Mouse (Mus musculus) gastrocnemius, adult 2 months (tissue): Measurements from ENCODE around the gene Adipor2. TPM values are rescaled to one million over a fixed set of nuclear protein-coding genes. Genes with fewer than 3 reads are reported as not detected.
A peak's percentile ranks its signal among the peaks of the same experiment; 100 is the strongest.
"Not testable (repeated sequence)": the region's sequence is repeated elsewhere in the genome, so short reads cannot be mapped to it uniquely, and the experiment has no call there.

Experiments
- DNase-seq: peaks from one replicate; pipeline ENCODE4 v3.0.0; 2022
- H3K27ac ChIP-seq: fragments of 200-600 bp; 2 replicates; pipeline ENCODE4 v1.8.1; 2022; ENCODE audit warnings: mild to moderate bottlenecking
- H3K4me3 ChIP-seq: fragments of 200-600 bp; 2 replicates; pipeline ENCODE4 v1.8.1; 2022; ENCODE audit warnings: mild to moderate bottlenecking, moderate library complexity
- CTCF ChIP-seq: fragments of 200-600 bp; IDR thresholded peaks from 2 replicates; pipeline ENCODE4 v1.8.1; 2022; ENCODE audit warnings: antibody characterized with exemption, mild to moderate bottlenecking, moderate library complexity
- intact Hi-C: fragments of 180-260 bp; cut with DNase I; formaldehyde crosslinking; loops from one replicate; pipeline ENCODE4 v1.15.1; 2025
- total RNA-seq, 2 experiments: library from RNA; stranded (reverse); gene quantifications; 2 replicates each; pipeline ENCODE4 v1.2.3; 2021

The Adipor2 gene
- total RNA-seq, 2 experiments from 2014 or later = 87.7 to 94.8 TPM

DNA sequence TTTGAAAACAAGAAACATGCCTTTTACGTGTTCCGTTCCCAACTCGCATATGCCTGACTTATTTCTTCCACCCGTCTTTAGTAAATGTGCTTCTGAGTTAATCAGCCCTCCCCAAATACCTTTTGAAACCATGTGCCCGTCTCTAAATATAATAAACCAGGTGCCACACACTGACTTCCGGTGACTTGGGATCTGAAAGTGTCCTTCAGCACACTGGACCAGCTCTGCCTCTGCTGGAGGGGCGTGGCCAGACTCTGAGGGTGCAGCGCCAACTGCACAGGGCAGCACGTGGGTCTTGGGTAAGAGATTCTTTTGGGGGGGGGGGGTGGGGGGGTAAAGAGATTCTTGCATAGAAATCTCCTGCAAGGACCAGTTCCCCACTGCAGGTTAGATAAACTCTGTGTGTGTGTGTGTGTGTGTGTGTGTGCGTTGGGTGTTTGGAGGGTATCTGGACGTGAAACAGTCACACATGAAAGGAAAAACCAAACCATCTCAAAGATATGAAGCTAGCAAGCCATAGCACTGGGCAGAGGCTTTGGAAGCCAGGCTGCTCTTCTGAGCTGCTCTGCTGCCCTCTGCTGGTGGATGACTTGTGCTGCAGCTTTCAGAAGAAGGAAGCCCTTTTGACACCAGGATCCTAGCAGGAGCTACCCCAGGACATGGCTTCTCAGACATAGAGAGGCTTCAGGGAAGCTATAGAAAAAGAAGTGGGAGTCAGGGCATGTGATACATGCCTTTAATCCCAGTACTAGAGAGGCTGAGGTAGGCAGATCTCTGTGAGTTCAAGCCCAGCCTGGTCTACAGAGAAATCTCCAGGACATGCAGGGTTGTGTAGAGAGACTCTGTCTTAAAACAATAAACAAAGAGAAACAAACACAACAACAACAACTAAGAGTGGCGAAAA is 26.5 kb upstream of the Adipor2 start:
- DNase-seq = peak; percentile 78
- intact Hi-C loops = loop anchor here (1.0 kb wide), 1 partner anchor 224 kb away; no protein-coding TSS in a partner anchor
- peak overlapping the region; percentile 9; the same call in 1 of the 2 replicates for H3K27ac ChIP-seq
- H3K4me3 ChIP-seq = peak overlapping the region; percentile 3; the same call in 1 of the 2 replicates
- TF ChIP-seq CTCF = peak; percentile 98

DNA sequence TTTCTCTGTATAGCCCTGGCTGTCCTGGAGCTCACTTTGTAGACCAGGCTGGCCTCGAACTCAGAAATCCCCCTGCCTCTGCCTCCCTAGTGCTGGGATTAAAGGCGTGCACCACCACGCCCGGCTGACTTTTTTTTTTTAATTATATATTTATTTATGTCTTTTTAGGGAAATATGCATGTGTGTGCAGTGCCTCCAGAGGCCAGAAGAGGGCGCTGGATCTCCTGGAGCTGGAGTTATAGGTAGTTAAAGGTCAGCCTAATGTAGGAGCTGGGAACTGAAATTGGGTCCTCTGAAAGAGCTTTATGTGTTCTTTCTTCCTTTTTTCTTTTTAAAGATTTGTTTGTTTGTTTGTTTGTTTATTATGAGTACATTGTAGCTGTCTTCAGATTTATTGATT is 25.2 kb upstream of the Adipor2 start:
- peak; percentile 50 for TF ChIP-seq CTCF
- H3K27ac ChIP-seq, H3K4me3 ChIP-seq, intact Hi-C loops, DNase-seq: not testable (repeated sequence)

DNA sequence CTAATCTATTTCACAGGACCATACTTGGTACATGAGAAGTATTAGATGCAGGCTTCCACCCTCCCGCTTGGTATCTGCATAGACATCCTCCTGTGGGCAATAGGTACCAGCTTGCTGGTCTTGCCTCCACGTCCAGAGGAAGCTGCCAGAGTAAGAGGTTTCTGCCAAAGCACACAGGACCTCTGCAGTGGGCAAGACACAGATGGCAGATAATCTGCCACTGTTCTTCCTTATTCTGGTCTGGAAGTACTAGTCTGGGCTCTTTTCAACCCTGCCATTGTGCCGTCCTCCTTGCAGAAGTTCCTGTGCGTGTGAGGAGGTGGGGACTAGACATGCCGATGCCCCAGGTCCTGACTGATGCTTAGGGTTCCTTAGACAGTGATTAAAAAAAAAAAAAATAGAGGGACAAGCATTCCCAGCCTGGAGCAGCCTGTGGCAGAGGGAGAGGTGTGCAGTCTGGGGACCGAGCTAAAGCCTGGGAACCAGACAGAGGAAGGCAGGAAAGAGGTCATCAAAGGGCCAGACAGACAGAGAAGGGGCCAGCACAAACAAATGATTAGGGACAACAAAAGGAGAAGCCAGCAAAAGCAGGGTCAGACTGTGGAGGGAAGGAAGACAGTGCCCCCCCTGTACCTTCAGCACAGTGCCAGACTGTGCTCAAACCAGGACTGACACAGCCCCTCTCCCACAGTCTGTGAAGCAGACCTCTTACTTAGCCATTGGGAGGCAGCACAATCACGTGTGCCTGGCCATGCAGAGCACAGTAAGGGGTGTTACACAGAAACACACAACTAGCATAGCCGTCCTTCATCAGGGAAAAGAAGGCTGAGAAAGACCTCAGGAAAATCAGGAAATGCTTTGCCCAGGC is 20.6 kb upstream of the Adipor2 start:
- no peak for DNase-seq
- TF ChIP-seq CTCF = no peak
- Histone ChIP-seq H3K4me3 (no peak overlapping the region), H3K27ac (no peak overlapping the region)
- intact Hi-C loops = no loop called here

DNA sequence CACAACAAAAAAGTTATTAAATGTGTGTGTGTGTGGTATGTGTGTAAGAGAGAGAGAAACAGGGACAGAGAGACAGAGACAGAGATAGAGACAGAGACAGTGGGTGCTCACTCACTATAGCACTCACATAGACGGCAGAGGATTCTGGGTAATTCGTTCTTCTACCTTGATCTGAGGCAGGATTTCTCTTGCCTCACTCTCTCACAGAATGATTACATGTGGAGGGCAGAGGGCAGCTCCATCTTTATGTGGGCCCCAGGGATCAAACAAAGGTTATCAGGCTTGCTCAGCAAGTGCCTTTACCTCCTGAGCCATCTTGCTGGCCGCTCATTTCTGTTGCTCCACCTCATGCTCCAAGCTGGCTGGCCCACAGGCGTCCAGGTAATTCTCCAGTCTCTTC is 16.9 kb upstream of the Adipor2 start:
- no peak overlapping the region for H3K4me3 ChIP-seq
- DNase-seq = no peak
- no peak for TF ChIP-seq CTCF
- no peak overlapping the region for H3K27ac ChIP-seq
- intact Hi-C loops = loop anchor here (5.0 kb wide), 1 partner anchor 47 kb away; no protein-coding TSS in a partner anchor

DNA sequence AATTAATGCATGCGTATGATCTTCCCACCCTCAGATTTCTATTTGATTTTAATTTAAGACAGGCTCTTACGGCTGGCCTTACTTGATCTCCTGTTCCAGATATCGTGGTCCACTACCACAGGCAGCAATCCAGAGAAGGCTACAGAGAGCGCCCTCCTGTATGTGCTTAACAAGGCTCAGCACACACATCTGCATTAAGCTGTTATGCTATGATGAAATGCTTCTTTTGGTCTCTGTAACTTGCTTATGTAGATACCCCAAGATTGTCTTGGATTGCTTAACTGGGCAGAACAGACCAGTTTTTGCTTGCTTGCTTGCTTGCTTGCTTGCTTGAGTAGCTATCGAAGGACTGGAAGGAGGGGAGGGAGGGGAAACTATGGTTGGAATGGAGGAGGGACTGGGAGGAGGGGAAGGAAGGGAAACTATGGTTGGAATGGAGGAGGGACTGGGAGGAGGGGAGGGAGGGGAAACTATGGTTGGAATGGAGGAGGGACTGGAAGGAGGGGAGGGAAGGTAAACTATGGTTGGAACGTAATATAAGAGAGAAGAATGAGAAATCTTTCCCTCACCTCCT is 14.3 kb upstream of the Adipor2 start:
- no peak for TF ChIP-seq CTCF
- Histone ChIP-seq H3K27ac (no peak overlapping the region), H3K4me3 (no peak overlapping the region)
- DNase-seq = no peak
- intact Hi-C loops = loop anchor here (2.0 to 5.0 kb wide), 3 partner anchors 45 to 83 kb away; no protein-coding TSS in a partner anchor

DNA sequence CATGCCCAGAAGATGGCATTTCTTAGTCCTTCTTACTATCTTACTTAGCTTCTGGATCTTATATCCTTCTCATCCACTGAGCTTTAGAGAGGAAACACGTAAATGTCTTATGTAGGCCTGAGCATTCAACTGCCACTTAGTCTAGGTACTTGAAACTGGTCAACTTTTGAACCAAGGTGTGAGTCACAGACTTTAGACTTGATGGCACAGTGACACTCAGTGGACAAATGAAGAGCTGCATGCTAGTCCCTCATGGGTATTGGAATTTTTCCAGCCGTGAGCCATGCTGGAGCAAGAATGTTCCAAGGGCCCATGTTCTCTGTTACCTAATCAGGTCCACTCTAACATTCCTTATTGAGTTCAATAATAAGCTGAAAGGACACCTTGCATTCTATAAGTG is 13.0 kb upstream of the Adipor2 start:
- peak; percentile 65 for DNase-seq
- TF ChIP-seq CTCF = peak; percentile 98
- H3K27ac ChIP-seq = no peak overlapping the region
- H3K4me3 ChIP-seq = no peak overlapping the region
- intact Hi-C loops = loop anchor here (1.0 to 5.0 kb wide), 4 partner anchors 43 to 210 kb away; no protein-coding TSS in a partner anchor

DNA sequence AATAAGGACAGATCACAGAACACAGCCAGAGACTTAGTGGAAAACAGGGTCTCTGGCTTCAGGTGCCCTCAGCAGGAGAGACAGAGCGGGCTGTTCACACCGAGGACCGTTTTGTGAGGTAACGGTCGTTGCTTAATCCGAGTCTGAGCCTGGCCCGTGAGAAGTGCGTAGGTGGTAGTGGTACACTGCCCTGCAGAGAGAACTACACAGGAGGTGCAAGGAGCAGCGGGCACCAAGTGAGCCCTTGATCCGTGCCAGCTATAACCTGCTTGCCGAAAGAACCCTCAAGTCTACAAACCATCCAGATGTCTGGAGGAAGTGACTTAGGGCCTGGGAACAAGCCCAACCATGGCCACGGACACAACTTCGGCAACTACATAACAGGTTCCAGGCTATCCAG is 11.8 kb upstream of the Adipor2 start:
- no peak for TF ChIP-seq CTCF
- no peak overlapping the region for H3K27ac ChIP-seq
- intact Hi-C loops = no loop called here
- DNase-seq = no peak
- H3K4me3 ChIP-seq = no peak overlapping the region

DNA sequence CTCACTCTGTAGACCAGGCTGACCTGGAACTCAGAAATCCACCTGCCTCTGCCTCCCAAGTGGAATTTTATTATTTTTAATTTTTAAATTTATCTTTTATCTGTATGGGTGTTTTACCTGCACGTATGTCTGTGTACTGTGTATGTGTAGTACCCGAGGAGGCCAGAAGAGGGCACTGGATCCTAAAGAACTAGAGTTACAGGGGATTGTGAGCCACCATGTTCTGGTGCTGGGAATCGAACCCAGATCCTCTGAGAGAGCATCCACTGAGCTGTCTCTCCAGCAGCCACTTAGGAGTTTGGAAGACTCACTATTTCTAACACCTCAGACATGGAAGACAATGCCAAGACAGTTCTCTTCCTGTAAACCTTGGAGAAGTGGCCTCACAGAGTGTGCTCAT is 11.1 kb upstream of the Adipor2 start:
- TF ChIP-seq CTCF = peak; percentile 56
- Histone ChIP-seq H3K27ac (no peak overlapping the region), H3K4me3 (no peak overlapping the region)
- intact Hi-C loops = no loop called here
- DNase-seq = no peak

DNA sequence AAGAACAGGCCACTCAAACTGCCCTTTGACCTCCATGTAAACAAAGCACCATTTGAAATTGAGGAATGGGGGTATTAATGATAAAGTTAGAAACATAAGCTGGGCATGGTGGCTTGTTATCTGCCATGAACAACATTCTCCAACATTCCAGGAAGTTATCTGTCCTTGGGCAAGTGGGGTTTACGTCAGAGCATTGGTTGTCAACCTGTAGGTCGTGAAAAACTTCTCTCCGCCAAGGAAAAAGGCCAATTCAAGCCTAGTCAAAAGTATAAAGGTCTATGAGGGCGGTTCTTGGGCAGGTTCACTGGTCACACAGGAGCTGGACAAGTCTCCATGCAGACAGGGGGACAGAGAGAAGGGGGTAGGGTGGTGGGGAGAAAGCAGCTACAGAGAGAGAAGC is 3.5 kb upstream of the Adipor2 start:
- no peak for TF ChIP-seq CTCF
- intact Hi-C loops = no loop called here
- H3K4me3 ChIP-seq = no peak overlapping the region
- H3K27ac ChIP-seq = no peak overlapping the region
- DNase-seq = no peak

DNA sequence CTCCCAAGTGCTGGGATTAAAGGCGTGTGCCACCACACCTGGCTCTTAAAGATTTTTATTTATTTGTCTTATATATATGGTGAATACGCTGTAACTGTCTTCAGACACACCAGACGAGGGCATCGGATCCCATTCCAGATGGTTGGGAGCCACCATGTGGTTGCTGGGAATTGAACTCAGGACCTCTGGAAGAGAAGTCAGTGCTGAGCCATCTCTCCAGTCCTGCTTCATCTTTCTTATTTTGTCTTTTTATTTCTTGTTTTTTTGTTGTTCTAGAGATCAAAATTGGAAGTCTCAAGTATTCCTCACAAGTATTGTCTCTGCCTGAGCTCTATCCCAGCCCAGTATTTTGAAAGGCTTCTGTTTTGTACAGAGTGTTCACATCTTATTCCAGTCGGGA is 2.9 kb upstream of the Adipor2 start:
- Histone ChIP-seq H3K27ac (no peak overlapping the region), H3K4me3 (no peak overlapping the region)
- DNase-seq = no peak
- intact Hi-C loops = no loop called here
- no peak for TF ChIP-seq CTCF

DNA sequence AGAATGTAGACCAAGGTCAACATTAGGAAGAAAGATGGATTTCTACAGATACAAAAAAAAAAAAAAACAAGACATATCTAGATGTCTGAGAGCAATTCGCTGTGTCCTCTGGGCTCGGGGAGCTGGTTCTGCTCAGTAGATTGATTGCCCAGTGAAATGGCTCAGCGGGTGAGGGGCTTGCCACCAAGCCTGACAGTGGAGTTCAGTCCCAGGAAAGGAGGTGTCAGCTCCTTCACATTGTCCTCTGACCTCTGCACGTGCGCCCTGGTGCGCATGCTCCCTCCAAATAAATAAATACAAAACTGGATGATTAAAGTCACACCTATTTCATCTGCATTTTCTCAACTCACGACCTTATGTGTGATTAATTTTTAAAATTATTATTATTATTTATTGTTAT is 1.9 kb upstream of the Adipor2 start:
- intact Hi-C loops = no loop called here
- DNase-seq = no peak
- TF ChIP-seq CTCF = no peak
- Histone ChIP-seq H3K27ac (peak overlapping the region; percentile 80), H3K4me3 (no peak overlapping the region)

DNA sequence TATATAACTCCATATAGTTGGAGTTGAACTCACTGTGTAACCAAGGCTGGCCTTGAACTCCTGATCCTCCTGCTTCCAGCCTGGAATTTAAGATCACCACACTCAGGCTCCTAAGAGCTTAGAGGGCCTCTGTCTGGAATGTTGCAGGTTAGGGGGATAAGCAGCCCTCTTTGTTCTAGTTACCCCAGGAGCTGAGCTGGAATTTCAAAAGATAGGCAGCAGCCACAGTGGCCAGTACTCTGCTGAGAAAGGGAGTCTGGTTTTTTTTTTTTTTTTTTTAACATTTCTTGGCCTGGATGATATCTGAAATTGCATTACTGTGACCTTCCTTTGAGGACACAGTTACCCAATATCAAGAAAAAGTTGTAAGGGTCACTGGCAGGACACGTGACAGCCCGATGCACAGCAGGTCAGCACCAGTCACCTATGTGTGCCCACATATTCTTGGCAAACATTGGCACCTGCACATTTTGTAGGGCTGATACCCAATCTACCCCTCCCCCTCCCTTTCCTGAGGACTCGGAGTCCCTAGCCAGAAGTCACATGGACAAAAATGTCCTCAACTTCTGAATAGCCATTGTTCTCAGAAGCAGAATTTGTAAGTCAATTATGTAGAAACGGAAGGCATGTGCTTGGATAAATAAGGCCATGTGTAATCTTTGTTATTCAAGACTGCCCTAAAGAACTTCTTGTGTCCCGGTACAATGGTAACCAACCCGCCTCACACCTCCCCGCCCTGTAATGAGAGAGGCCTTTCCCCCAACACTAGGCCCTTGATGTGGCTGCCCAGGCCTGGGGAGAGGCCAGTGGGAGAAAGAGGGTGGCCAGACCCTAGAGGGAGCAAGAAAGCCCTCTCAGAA is 1.1 kb upstream of the Adipor2 start:
- Histone ChIP-seq H3K4me3 (no peak overlapping the region), H3K27ac (peak overlapping the region; percentile 80)
- intact Hi-C loops = no loop called here
- no peak for TF ChIP-seq CTCF
- no peak for DNase-seq
